In the genomic region with DNA sequence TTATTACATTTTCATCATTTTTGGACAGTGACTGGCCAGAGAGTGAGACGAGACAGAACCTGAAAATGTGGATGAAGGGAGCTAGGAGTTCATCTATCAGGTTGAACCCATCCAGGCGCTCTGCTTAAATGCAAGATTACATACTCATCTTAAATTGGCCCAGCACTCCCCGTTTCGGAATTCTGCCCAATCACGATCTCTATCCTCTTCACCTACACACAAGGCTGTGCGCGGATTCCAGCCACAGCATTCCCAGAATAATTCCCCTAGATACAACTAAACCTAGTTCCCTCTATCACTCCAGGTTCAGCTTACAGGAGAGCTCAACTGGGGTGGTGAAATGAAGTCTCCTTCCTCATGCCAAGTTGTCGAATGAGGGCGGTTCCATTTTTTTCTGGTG, we compare ENCODE assay signal across 10 mouse cellular contexts. TPM values are rescaled to one million over a fixed set of nuclear protein-coding genes. Genes with fewer than 3 reads are reported as not detected.
A peak's percentile ranks its signal among the peaks of the same experiment; 100 is the strongest.
DNase-seq lines count a peak whose midpoint lies in the region; ATAC-seq lines count a peak whose summit lies in the region.
"Had no signal": no experiment of that assay in that cellular context is flagged by ENCODE, and none has a peak within 500 bp of the region (broad histone marks: within the 10 kb centered on the region; RNA-seq: fewer than 3 reads in every experiment).

No protein-coding gene starts in this region.

- H3K4me1 ChIP-seq in heart, embryonic 15.5 days (replicated peaks) = peaks cover 34% of the 10 kb centered on the region
- peaks cover 21% of the 10 kb centered on the region for H3K4me1 ChIP-seq in heart, embryonic 10.5 days
- peaks cover 16% of the 10 kb centered on the region for H3K4me1 ChIP-seq in neural tube, embryonic 12.5 days
- H3K4me1 ChIP-seq in hindbrain, embryonic 14.5 days (replicated peaks; ENCODE audit: control insufficient read depth, insufficient read depth, low read length) = peaks cover 37% of the 10 kb centered on the region

- H3K4me2 ChIP-seq in heart, embryonic 15.5 days = 0 out of 2 replicates have a peak overlapping the region, but pooled peaks have one; percentile 3
- H3K4me2 ChIP-seq in neural tube, embryonic 12.5 days (replicated peaks) = peak overlapping the region; percentile 63
- H3K4me2 ChIP-seq in hindbrain, embryonic 14.5 days (replicated peaks) = peak overlapping the region; percentile 84

- no peaks in the 10 kb centered on the region for H3K27me3 ChIP-seq in heart, embryonic 15.5 days
- H3K27me3 ChIP-seq in heart, embryonic 10.5 days (ENCODE audit: insufficient read depth, poor library complexity, severe bottlenecking) = no peaks in the 10 kb centered on the region
- no peaks in the 10 kb centered on the region for H3K27me3 ChIP-seq in neural tube, embryonic 12.5 days (replicated peaks)
- no peaks in the 10 kb centered on the region for H3K27me3 ChIP-seq in hindbrain, embryonic 14.5 days (ENCODE audit: control insufficient read depth, insufficient read depth, low read length)

- H3K4me3 ChIP-seq in heart, embryonic 15.5 days = no peak overlapping the region
- no peak overlapping the region; the same call in 1 of the 2 replicates for H3K4me3 ChIP-seq in heart, embryonic 10.5 days
- no peak overlapping the region for H3K4me3 ChIP-seq in neural tube, embryonic 12.5 days
- peak overlapping the region; percentile 67; the same call in 1 of the 2 replicates for H3K4me3 ChIP-seq in hindbrain, embryonic 14.5 days (replicated peaks; ENCODE audit: low read length)

- peaks cover 40% of the 10 kb centered on the region for H3K36me3 ChIP-seq in heart, embryonic 15.5 days
- H3K36me3 ChIP-seq in heart, embryonic 10.5 days = peaks cover 56% of the 10 kb centered on the region
- peaks cover 51% of the 10 kb centered on the region for H3K36me3 ChIP-seq in neural tube, embryonic 12.5 days
- peaks cover 50% of the 10 kb centered on the region for H3K36me3 ChIP-seq in hindbrain, embryonic 14.5 days (replicated peaks; ENCODE audit: control insufficient read depth, insufficient read depth)

- DNase-seq in heart, embryonic 10.5 days (ENCODE audit: low spot score) = no peak
- DNase-seq in neural tube, embryonic 10.5 days (ENCODE audit: extremely low spot score, low spot score) = no peak
- DNase-seq in hindbrain, embryonic 14.5 days (ENCODE audit: low spot score) = no peak
- DNase-seq in spleen, postnatal 4 days (ENCODE audit: low spot score in 2 of 2) = no peak
- no peak for DNase-seq in thymus, adult 18-20 months
- no peak for DNase-seq in thymus, postnatal 4 days
- DNase-seq: cerebellum, postnatal 14 days; lung, postnatal 4 days had no signal

- 70% methylated on average over 9 of the region's 9 CpGs for WGBS in heart, embryonic 15.5 days
- WGBS in heart, embryonic 10.5 days = 89% methylated on average over 9 of the region's 9 CpGs
- WGBS in neural tube, embryonic 12.5 days = 93% methylated on average over 9 of the region's 9 CpGs
- WGBS in hindbrain, embryonic 14.5 days = 94% methylated on average over 9 of the region's 9 CpGs

- H3K27ac ChIP-seq in heart, embryonic 15.5 days = no peak overlapping the region
- no peak overlapping the region for H3K27ac ChIP-seq in heart, embryonic 10.5 days
- H3K27ac ChIP-seq in neural tube, embryonic 12.5 days = no peak overlapping the region
- H3K27ac ChIP-seq in hindbrain, embryonic 14.5 days = no peak overlapping the region

- ATAC-seq in heart, embryonic 15.5 days (replicated peaks; ENCODE audit: insufficient number of reproducible peaks, insufficient read depth, low FRiP score, low read depth) = no peak
- ATAC-seq in neural tube, embryonic 12.5 days (ENCODE audit: low FRiP score, low read depth) = no peak
- no peak for ATAC-seq in hindbrain, embryonic 14.5 days (ENCODE audit: low FRiP score)

- no peak overlapping the region for H3K9ac ChIP-seq in heart, embryonic 15.5 days
- H3K9ac ChIP-seq in neural tube, embryonic 12.5 days = no peak overlapping the region
- H3K9ac ChIP-seq in hindbrain, embryonic 14.5 days = no peak overlapping the region

- no peaks in the 10 kb centered on the region for H3K9me3 ChIP-seq in heart, embryonic 15.5 days (replicated peaks)
- H3K9me3 ChIP-seq in heart, embryonic 10.5 days = no peaks in the 10 kb centered on the region
- H3K9me3 ChIP-seq in neural tube, embryonic 12.5 days = no peaks in the 10 kb centered on the region
- H3K9me3 ChIP-seq in hindbrain, embryonic 14.5 days (ENCODE audit: control insufficient read depth, low read length) = no peaks in the 10 kb centered on the region

RNA-seq across cellular contexts. Expression of gene Ywhag, which starts 2.9 kb away (rescaled TPM):
- 150 and 166 TPM in 2 replicates for polyA plus RNA-seq in heart, embryonic 15.5 days (2015; fragmentation: Nextera tagmentation; extraction: Ambion mirVana)
- 202 and 227 TPM in 2 replicates for polyA plus RNA-seq in heart, embryonic 10.5 days (2016; fragmentation: Nextera tagmentation; extraction: Ambion mirVana)
- 516 and 524 TPM in 2 replicates for polyA plus RNA-seq in neural tube, embryonic 12.5 days (2016; fragmentation: Nextera tagmentation; extraction: Ambion mirVana)
- 429 and 481 TPM in 2 replicates for polyA plus RNA-seq in hindbrain, embryonic 14.5 days (2014; fragmentation: Nextera tagmentation; extraction: Ambion mirVana)

RNA-seq across cellular contexts. Expression of gene Ssc4d, which starts 42.8 kb away (rescaled TPM):
- polyA plus RNA-seq in heart, embryonic 15.5 days (2015; fragmentation: Nextera tagmentation; extraction: Ambion mirVana) = 0.44 and 0.86 TPM in 2 replicates
- polyA plus RNA-seq in heart, embryonic 10.5 days (2016; fragmentation: Nextera tagmentation; extraction: Ambion mirVana) = 2.3 and 5.2 TPM in 2 replicates
- polyA plus RNA-seq in neural tube, embryonic 12.5 days (2016; fragmentation: Nextera tagmentation; extraction: Ambion mirVana) = 1.4 and 1.7 TPM in 2 replicates
- polyA plus RNA-seq in hindbrain, embryonic 14.5 days (2014; fragmentation: Nextera tagmentation; extraction: Ambion mirVana) = 1.5 TPM in 2 replicates

RNA-seq across cellular contexts. Expression of gene Hspb1, which starts 43.8 kb away (rescaled TPM):
- polyA plus RNA-seq in heart, embryonic 15.5 days (2015; fragmentation: Nextera tagmentation; extraction: Ambion mirVana) = 743 and 952 TPM in 2 replicates
- 655 and 948 TPM in 2 replicates for polyA plus RNA-seq in heart, embryonic 10.5 days (2016; fragmentation: Nextera tagmentation; extraction: Ambion mirVana)
- polyA plus RNA-seq in neural tube, embryonic 12.5 days (2016; fragmentation: Nextera tagmentation; extraction: Ambion mirVana) = 22.3 and 26.5 TPM in 2 replicates
- polyA plus RNA-seq in hindbrain, embryonic 14.5 days (2014; fragmentation: Nextera tagmentation; extraction: Ambion mirVana) = 10.3 and 10.6 TPM in 2 replicates

RNA-seq across cellular contexts. Expression of gene Zp3, which starts 48.4 kb away (rescaled TPM):
- polyA plus RNA-seq in heart, embryonic 15.5 days (2015; fragmentation: Nextera tagmentation; extraction: Ambion mirVana) = not detected in 2 replicates
- not detected in 2 replicates for polyA plus RNA-seq in heart, embryonic 10.5 days (2016; fragmentation: Nextera tagmentation; extraction: Ambion mirVana)
- polyA plus RNA-seq in neural tube, embryonic 12.5 days (2016; fragmentation: Nextera tagmentation; extraction: Ambion mirVana) = 0.15 TPM in 1 of 2 replicates, not detected in the other
- polyA plus RNA-seq in hindbrain, embryonic 14.5 days (2014; fragmentation: Nextera tagmentation; extraction: Ambion mirVana) = not detected in 2 replicates

Comparison
In these comparisons a context has a peak if more than half of its experiments do, and no peak if none do; other contexts are left out.
1. H3K4me2 ChIP-seq: peak in every context shown above with its lines; median percentile 84 in hindbrain, embryonic 14.5 days; 63 in neural tube, embryonic 12.5 days; 3 in heart, embryonic 15.5 days.
2. RNA of gene Hspb1, which starts 43.8 kb away (polyA plus RNA-seq): 743 to 952 TPM in heart, embryonic 15.5 days and 655 to 948 TPM in heart, embryonic 10.5 days; 22.3 to 26.5 TPM in neural tube, embryonic 12.5 days and 10.3 to 10.6 TPM in hindbrain, embryonic 14.5 days; every median in the first group is over 10 times any median in the second.